In the genomic region with DNA sequence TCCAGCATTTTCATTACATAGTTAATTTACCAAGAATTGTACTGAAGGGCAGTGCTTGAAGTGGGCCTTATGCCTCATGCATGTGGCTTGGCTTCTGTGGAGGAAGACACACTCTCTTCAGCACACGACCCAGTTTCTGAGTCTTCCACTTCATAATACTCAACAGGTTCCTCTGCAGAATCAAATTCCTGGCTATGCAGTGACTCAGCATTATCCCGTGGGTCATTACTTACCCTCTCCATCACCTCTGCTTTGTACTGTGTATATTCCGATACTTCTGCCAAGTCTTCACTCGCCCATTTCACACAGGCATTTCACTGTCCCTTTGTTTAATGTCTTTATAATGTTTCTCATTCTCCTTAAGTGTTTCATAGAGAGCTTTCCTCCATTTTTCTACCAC, we compare ENCODE assay signal across 22 mouse cellular contexts.
DNase-seq lines count a peak whose midpoint lies in the region; ATAC-seq and TF ChIP-seq lines count a peak whose summit lies in the region.
"Had no signal": no experiment of that assay in that cellular context is flagged by ENCODE, and none has a peak within 500 bp of the region (broad histone marks: within the 10 kb centered on the region; RNA-seq: fewer than 3 reads in every experiment).

No protein-coding gene starts in this region.

- 73% methylated on average over 4 of the region's 4 CpGs for WGBS in hindbrain, postnatal 0 days
- WGBS in hindbrain, embryonic 12.5 days: 82% methylated on average over 4 of the region's 4 CpGs

- H3K9ac ChIP-seq in hindbrain, postnatal 0 days (replicated peaks; ENCODE audit: low read length): no peak overlapping the region
- H3K9ac ChIP-seq in hindbrain, embryonic 12.5 days: no peak overlapping the region
- H3K9ac ChIP-seq: embryonic facial prominence, embryonic 12.5 days; forebrain, embryonic 12.5 days had no signal

- no peak for ATAC-seq in hindbrain, postnatal 0 days
- ATAC-seq in hindbrain, embryonic 12.5 days (ENCODE audit: low FRiP score): no peak
- ATAC-seq: forebrain, embryonic 14.5 days; forebrain, embryonic 16.5 days had no signal

- H3K9me3 ChIP-seq in hindbrain, postnatal 0 days (ENCODE audit: low read length): no peaks in the 10 kb centered on the region
- H3K9me3 ChIP-seq in hindbrain, embryonic 12.5 days (replicated peaks): no peaks in the 10 kb centered on the region
- H3K9me3 ChIP-seq: embryonic facial prominence, embryonic 10.5 days; embryonic facial prominence, embryonic 12.5 days; forebrain, embryonic 10.5 days; forebrain, embryonic 12.5 days; G1E had no signal

- no peaks in the 10 kb centered on the region for H3K36me3 ChIP-seq in hindbrain, postnatal 0 days (ENCODE audit: insufficient read depth, low read length)
- H3K36me3 ChIP-seq in hindbrain, embryonic 12.5 days: no peaks in the 10 kb centered on the region
- H3K36me3 ChIP-seq: embryonic facial prominence, embryonic 10.5 days; embryonic facial prominence, embryonic 12.5 days; forebrain, embryonic 10.5 days; forebrain, embryonic 12.5 days; G1E had no signal

- TF ChIP-seq POLR2A in embryonic fibroblast, embryonic 13.5 days (IDR thresholded peaks at IDR 0.05; ENCODE audit: low read depth, low read length): no peak

- H3K27me3 ChIP-seq in hindbrain, postnatal 0 days (ENCODE audit: insufficient read depth, low read length): no peaks in the 10 kb centered on the region
- no peaks in the 10 kb centered on the region for H3K27me3 ChIP-seq in hindbrain, embryonic 12.5 days
- H3K27me3 ChIP-seq: embryonic facial prominence, embryonic 12.5 days; forebrain, embryonic 12.5 days had no signal

- no peak overlapping the region for H3K4me3 ChIP-seq in hindbrain, postnatal 0 days (ENCODE audit: low read length)
- no peak overlapping the region for H3K4me3 ChIP-seq in hindbrain, embryonic 12.5 days
- no peak overlapping the region for H3K4me3 ChIP-seq in embryonic fibroblast, embryonic 13.5 days (ENCODE audit: insufficient read depth, low read length)
- H3K4me3 ChIP-seq: embryonic facial prominence, embryonic 10.5 days; embryonic facial prominence, embryonic 12.5 days; erythroblast, embryonic 14.5 days; forebrain, embryonic 10.5 days; forebrain, embryonic 12.5 days had no signal

- no peak for TF ChIP-seq CTCF in hindbrain, postnatal 0 days (IDR thresholded peaks at IDR 0.05; ENCODE audit: low read depth)
- TF ChIP-seq CTCF in embryonic fibroblast, embryonic 13.5 days (IDR thresholded peaks at IDR 0.05; ENCODE audit: borderline replicate concordance, insufficient read depth, low read length): no peak

- no peak overlapping the region for H3K27ac ChIP-seq in hindbrain, postnatal 0 days
- no peak overlapping the region for H3K27ac ChIP-seq in hindbrain, embryonic 12.5 days
- peak overlapping the region; percentile 76 for H3K27ac ChIP-seq in embryonic fibroblast, embryonic 13.5 days (ENCODE audit: insufficient read depth, low read length)
- H3K27ac ChIP-seq: embryonic facial prominence, embryonic 10.5 days; embryonic facial prominence, embryonic 12.5 days; forebrain, embryonic 10.5 days; forebrain, embryonic 12.5 days had no signal

- DNase-seq in hindbrain, postnatal 0 days (ENCODE audit: low spot score): peak; percentile 6
- DNase-seq in Muller cell, postnatal 12 days (ENCODE audit: inconsistent ontology term): peak; percentile 73
- no peak for DNase-seq in thymus, adult 18-20 months
- DNase-seq in cerebellum, adult 8-10 months: no peak
- DNase-seq: adrenal gland, adult 2 months; adrenal gland, postnatal 10 days; adrenal gland, postnatal 25 days; cerebellum, adult 11 months; cerebellum, adult 18-20 months; cerebellum, adult 9-10 months; cerebellum, postnatal 10 days; cerebellum, postnatal 25 days had no signal

- no peaks in the 10 kb centered on the region for H3K4me1 ChIP-seq in hindbrain, postnatal 0 days (ENCODE audit: insufficient read depth, low read length)
- H3K4me1 ChIP-seq in hindbrain, embryonic 12.5 days: peaks cover 3% of the 10 kb centered on the region
- peaks cover 3% of the 10 kb centered on the region for H3K4me1 ChIP-seq in embryonic fibroblast, embryonic 13.5 days (ENCODE audit: control insufficient read depth, insufficient read depth, low read length)
- H3K4me1 ChIP-seq: forebrain, embryonic 10.5 days; forebrain, embryonic 12.5 days had no signal

- H3K4me2 ChIP-seq in hindbrain, postnatal 0 days (ENCODE audit: low read depth, low read length): no peak overlapping the region
- H3K4me2 ChIP-seq in hindbrain, embryonic 12.5 days (replicated peaks): no peak overlapping the region
- H3K4me2 ChIP-seq: embryonic facial prominence, embryonic 12.5 days; forebrain, embryonic 12.5 days had no signal

Comparison
In these comparisons a context has a peak if more than half of its experiments do, and no peak if none do; other contexts are left out.
1. DNase-seq: peak in hindbrain, postnatal 0 days (single experiment) and Muller cell, postnatal 12 days (single experiment); none in thymus, adult 18-20 months (0 of 2) and cerebellum, adult 8-10 months (single experiment).